Mouse (Mus musculus): ENCODE measurements around the gene Rdh16.
"Not testable (repeated sequence)": the region's sequence is repeated elsewhere in the genome, so short reads cannot be mapped to it uniquely, and the experiment has no call there.

DNA sequence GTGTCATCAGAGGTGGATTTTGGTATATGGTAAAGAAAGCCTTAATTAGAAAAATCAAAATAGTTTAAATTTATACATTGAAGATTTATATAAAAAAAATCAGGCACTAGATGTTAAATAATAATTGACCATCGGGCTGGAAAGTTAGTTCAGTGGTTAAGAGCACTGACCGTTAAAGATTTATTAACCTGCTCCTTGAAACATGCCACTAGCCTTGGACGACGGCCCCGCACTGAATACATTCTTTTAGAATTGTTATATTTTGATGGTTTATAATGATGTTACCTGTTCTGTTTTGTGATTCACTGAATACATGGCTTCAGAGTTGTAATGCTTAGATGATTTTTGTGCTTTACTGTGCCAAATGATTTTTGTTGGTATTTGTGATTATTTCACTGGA lies 45.0 kb downstream of the Rdh16 start:
- not testable (repeated sequence) for TF ChIP-seq CTCF, EP300 (IDR thresholded peaks at IDR 0.05; ENCODE audit: low read depth)

Measured in liver, embryonic 14.5 days (tissue).